Mouse (Mus musculus) liver, adult 2 months (tissue): ENCODE results near the gene Sub1.

Experiments used
- CTCF ChIP-seq: fragments of 200-500 bp; IDR thresholded peaks from 2 replicates; pipeline ENCODE4 v1.5.1; 2011; ENCODE audit warnings: low read depth, low read length, control low read depth
- POLR2A ChIP-seq: fragments of 200-500 bp; IDR thresholded peaks from 2 replicates; pipeline ENCODE4 v1.6.1; 2011; ENCODE audit warnings: low read length, control low read depth; ENCODE audit not compliant: insufficient read depth; ENCODE audit errors: extremely low read depth

DNA sequence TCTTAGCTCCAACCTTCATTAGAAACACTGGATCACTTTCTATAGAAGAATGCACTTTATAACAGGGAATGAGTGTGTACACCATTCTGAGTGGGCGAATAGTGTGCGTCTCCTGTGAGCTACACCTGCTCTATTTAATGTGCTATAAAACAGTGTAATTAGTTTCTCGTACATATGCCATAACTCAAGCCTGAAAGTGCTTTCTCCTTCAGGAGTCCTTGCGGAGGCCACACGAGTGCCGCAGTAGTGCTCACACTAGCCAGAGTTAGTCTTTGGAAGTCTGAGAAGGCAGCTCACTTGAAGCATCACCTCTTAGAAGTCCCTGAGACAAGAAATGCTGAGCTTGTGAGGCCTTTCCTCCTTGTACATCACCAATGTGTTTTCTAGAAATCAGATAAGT lies 9.4 kb upstream of the Sub1 start:
- TF ChIP-seq CTCF (no peak), POLR2A (no peak)
